Mouse (Mus musculus) kidney, postnatal 0 days (tissue): ENCODE results near the gene Htt. TPM values are rescaled to one million over a fixed set of nuclear protein-coding genes. Genes with fewer than 3 reads are reported as not detected.

Experiments
- ATAC-seq: fragments of 200-750 bp; cut with Nextera tagmentation; replicated peaks from 2 replicates; pipeline ENCODE4 v1.8.0; 2017; ENCODE audit warnings: low read depth, moderate number of reproducible peaks, moderate TSS enrichment, moderate library complexity; ENCODE audit not compliant: low FRiP score
- DNase-seq: peaks from one replicate; pipeline ENCODE4 v3.0.0-alpha.2; 2016; ENCODE audit warnings: low spot score
- H3K27ac ChIP-seq: fragments of 300-500 bp; sonication (generic); 2 replicates; pipeline ENCODE4 v1.5.1; 2014; ENCODE audit warnings: mild to moderate bottlenecking
- H3K27me3 ChIP-seq: fragments of 300-500 bp; sonication (generic); 2 replicates; pipeline ENCODE4 v1.6.1; 2014; ENCODE audit warnings: low read length, mixed read lengths; ENCODE audit not compliant: insufficient read depth
- H3K36me3 ChIP-seq: fragments of 300-500 bp; sonication (generic); 2 replicates; pipeline ENCODE4 v1.6.1; 2014; ENCODE audit warnings: low read length, mixed read lengths; ENCODE audit not compliant: insufficient read depth
- H3K4me1 ChIP-seq: fragments of 300-500 bp; sonication (generic); replicated peaks from 2 replicates; pipeline ENCODE4 v1.6.1; 2014; ENCODE audit warnings: antibody characterized with exemption, low read length, mixed read lengths; ENCODE audit not compliant: insufficient read depth
- H3K4me2 ChIP-seq: fragments of 300-500 bp; sonication (generic); 2 replicates; pipeline ENCODE4 v1.6.1; 2014; ENCODE audit warnings: mild to moderate bottlenecking, low read length, moderate library complexity, mixed read lengths
- H3K4me3 ChIP-seq: fragments of 300-500 bp; sonication (generic); replicated peaks from 2 replicates; pipeline ENCODE4 v1.5.1; 2014; ENCODE audit warnings: low read depth, low read length
- H3K9ac ChIP-seq: fragments of 300-500 bp; sonication (generic); 2 replicates; pipeline ENCODE4 v1.6.1; 2014; ENCODE audit warnings: low read depth, low read length
- H3K9me3 ChIP-seq: fragments of 300-500 bp; sonication (generic); replicated peaks from 2 replicates; pipeline ENCODE4 v1.6.1; 2016; ENCODE audit warnings: low read length, inconsistent platforms, mixed read lengths
- CTCF ChIP-seq: IDR thresholded peaks from 2 replicates; pipeline ENCODE4 v1.5.1; 2016; ENCODE audit warnings: antibody characterized with exemption, low read depth, mild to moderate bottlenecking, moderate library complexity
- WGBS: fragments of 180-500 bp; shearing (Covaris S2); extraction: QIAGEN DNeasy Blood & Tissue Kit; methylation state at CpG from one replicate; pipeline ENCODE4 v1.1.7; 2014; 5-methylcytosine and 5-hydroxymethylcytosine counted together
- polyA plus RNA-seq: library from polyadenylated mRNA; unstranded; fragments of >200 nt; fragmentation: Nextera tagmentation; extraction: Ambion mirVana; gene quantifications from 2 replicates; pipeline ENCODE4 v1.2.1, GENCODE M21; 2015

Gene Htt
- polyA plus RNA-seq, 1 experiment from 2014 or later, result 4.1 TPM

GRCm38 (mm10) chr5:34909634-34910503 lies 148.3 kb downstream of the Htt start:
- H3K4me3 ChIP-seq, result no peak overlapping the region
- ATAC-seq, result no peak
- WGBS, result 97% methylated on average over 1 of the region's 1 CpGs

GRCm38 (mm10) chr5:34910504-34910815 lies 148.9 kb downstream of the Htt start:
- H3K4me3 ChIP-seq, result no peak overlapping the region
- WGBS, result 89% methylated on average over 4 of the region's 4 CpGs
- H3K36me3 ChIP-seq, result peaks cover 32% of the 10 kb centered on the region
- no peak overlapping the region for H3K27ac ChIP-seq
- DNase-seq, result no peak
- H3K4me1 ChIP-seq, result no peaks in the 10 kb centered on the region
- ATAC-seq, result no peak
- no peak overlapping the region for H3K4me2 ChIP-seq
- no peaks in the 10 kb centered on the region for H3K27me3 ChIP-seq
- TF ChIP-seq CTCF, result no peak
- no peak overlapping the region for H3K9ac ChIP-seq
- H3K9me3 ChIP-seq, result no peaks in the 10 kb centered on the region

More at GRCm38 (mm10) chr5:34909634-34910503, 148.3 kb downstream of the Htt start:
- no peak overlapping the region for H3K9ac ChIP-seq
- no peaks in the 10 kb centered on the region for H3K27me3 ChIP-seq
- H3K36me3 ChIP-seq, result peaks cover 37% of the 10 kb centered on the region
- H3K27ac ChIP-seq, result no peak overlapping the region
- no peaks in the 10 kb centered on the region for H3K9me3 ChIP-seq
- H3K4me2 ChIP-seq, result no peak overlapping the region
- no peak for DNase-seq
- no peak for TF ChIP-seq CTCF
- H3K4me1 ChIP-seq, result no peaks in the 10 kb centered on the region

DNA sequence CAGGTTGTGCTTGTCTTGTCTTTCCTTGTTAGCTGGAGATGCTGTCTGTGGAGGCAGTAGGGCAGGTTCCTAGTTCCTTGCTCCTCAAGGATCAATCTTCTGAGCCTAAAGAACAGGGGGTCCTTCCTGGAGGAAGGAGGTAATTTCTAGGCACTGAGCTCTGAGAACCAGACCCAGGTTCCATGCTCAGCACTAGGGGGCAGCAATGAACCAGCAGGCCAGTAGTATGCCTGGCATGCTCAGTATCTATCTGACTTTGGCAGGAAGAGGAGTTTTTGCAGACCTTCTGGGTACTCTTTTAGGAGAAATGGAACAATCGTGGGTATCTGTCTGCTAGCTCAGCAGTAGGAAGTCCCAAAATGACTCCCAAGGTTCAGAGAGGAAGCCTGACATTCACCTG lies 154.3 kb downstream of the Htt start:
- Histone ChIP-seq H3K36me3 (no peaks in the 10 kb centered on the region; the same call in 1 of the 2 replicates), H3K4me1 (no peaks in the 10 kb centered on the region), H3K9ac (no peak overlapping the region), H3K4me2 (no peak overlapping the region), H3K27me3 (no peaks in the 10 kb centered on the region), H3K27ac (no peak overlapping the region), H3K9me3 (no peaks in the 10 kb centered on the region), H3K4me3 (no peak overlapping the region)
- 17% methylated on average over 1 of the region's 1 CpGs for WGBS
- peak; percentile 82 for DNase-seq
- TF ChIP-seq CTCF, result peak; percentile 93
- no peak for ATAC-seq

DNA sequence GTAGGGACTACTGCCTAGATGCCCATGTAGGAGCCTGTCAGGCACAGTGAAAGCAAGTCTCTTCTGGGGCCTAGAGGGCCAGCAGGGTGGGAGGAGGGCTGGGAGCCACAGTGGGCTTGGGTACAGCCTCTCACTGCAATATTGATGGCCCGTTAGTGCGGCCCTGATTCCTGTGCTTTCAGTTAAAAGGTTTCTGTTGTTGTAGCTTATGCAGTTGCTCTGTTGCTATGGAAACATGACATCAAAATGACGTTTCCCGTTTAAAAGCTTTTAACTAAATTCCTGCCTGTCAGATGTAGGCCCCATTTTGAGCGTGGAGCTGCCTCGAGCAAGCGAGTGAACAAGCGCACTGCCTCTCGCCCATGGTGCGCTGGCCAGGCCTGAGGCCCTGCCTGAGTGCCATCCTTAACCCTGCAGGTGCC lies 155.7 kb downstream of the Htt start:
- Histone ChIP-seq H3K27ac (no peak overlapping the region), H3K4me3 (no peak overlapping the region), H3K9ac (no peak overlapping the region), H3K27me3 (no peaks in the 10 kb centered on the region), H3K4me2 (no peak overlapping the region), H3K9me3 (no peaks in the 10 kb centered on the region), H3K4me1 (no peaks in the 10 kb centered on the region), H3K36me3 (no peaks in the 10 kb centered on the region)
- no peak for ATAC-seq
- TF ChIP-seq CTCF, result no peak
- DNase-seq, result peak; percentile 20
- WGBS, result 64% methylated on average over 10 of the region's 10 CpGs

DNA sequence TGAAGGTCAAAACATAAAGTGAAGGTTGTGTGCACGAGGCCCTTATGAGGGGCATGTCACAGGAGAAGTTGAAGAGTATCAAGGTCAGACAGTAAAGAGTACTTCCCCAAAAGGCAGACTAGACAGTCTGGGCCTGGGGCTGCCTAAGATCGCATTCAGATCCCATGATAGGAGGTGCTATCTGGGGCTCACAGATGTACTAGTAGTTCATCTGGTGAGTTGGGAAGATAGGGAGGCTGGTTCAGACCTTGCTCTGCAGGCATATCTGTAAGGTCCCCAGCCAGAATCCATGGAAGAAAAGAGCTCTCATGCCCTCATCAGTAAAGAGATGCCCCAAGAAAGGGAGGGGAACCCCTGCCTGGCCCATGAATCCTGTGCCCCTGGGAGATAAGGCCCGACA lies 157.2 kb downstream of the Htt start:
- Histone ChIP-seq H3K27ac (no peak overlapping the region), H3K36me3 (no peaks in the 10 kb centered on the region), H3K4me2 (no peak overlapping the region), H3K4me3 (no peak overlapping the region), H3K4me1 (no peaks in the 10 kb centered on the region), H3K27me3 (no peaks in the 10 kb centered on the region), H3K9me3 (no peaks in the 10 kb centered on the region), H3K9ac (no peak overlapping the region)
- DNase-seq (no peak), ATAC-seq (no peak)
- 78% methylated on average over 3 of the region's 3 CpGs for WGBS
- no peak for TF ChIP-seq CTCF

- no peaks in the 10 kb centered on the region for H3K9me3 ChIP-seq
- ATAC-seq (no peak), DNase-seq (no peak)
- no peaks in the 10 kb centered on the region for H3K36me3 ChIP-seq
- no peak overlapping the region for H3K4me2 ChIP-seq
- no peak for TF ChIP-seq CTCF
- H3K9ac ChIP-seq, result no peak overlapping the region
- no peak overlapping the region for H3K27ac ChIP-seq
- H3K4me1 ChIP-seq, result no peaks in the 10 kb centered on the region
- 35% methylated on average over 6 of the region's 6 CpGs for WGBS
- H3K4me3 ChIP-seq, result no peak overlapping the region
- H3K27me3 ChIP-seq, result no peaks in the 10 kb centered on the region
Measured at GRCm38 (mm10) chr5:34922531-34922930, 161.0 kb downstream of the Htt start.

GRCm38 (mm10) chr5:34923920-34924319 lies 162.4 kb downstream of the Htt start:
- no peak for TF ChIP-seq CTCF
- ATAC-seq, result no peak
- H3K27ac ChIP-seq, result no peak overlapping the region

More at GRCm38 (mm10) chr5:34923920-34924319, 162.4 kb downstream of the Htt start:
- WGBS, result 95% methylated on average over 4 of the region's 4 CpGs
- H3K27me3 ChIP-seq, result no peaks in the 10 kb centered on the region
- no peak overlapping the region for H3K9ac ChIP-seq
- no peaks in the 10 kb centered on the region for H3K36me3 ChIP-seq
- H3K4me1 ChIP-seq, result no peaks in the 10 kb centered on the region
- DNase-seq, result no peak
- no peak overlapping the region for H3K4me2 ChIP-seq
- H3K4me3 ChIP-seq, result no peak overlapping the region
- no peaks in the 10 kb centered on the region for H3K9me3 ChIP-seq
